Mouse (Mus musculus): Measurements from ENCODE around the gene Dusp28. TPM values are rescaled to one million over a fixed set of nuclear protein-coding genes. Genes with fewer than 3 reads are reported as not detected.
A peak's percentile ranks its signal among the peaks of the same experiment; 100 is the strongest.

Gene Dusp28
- total RNA-seq, 1 experiment: 4.8 TPM

DNA sequence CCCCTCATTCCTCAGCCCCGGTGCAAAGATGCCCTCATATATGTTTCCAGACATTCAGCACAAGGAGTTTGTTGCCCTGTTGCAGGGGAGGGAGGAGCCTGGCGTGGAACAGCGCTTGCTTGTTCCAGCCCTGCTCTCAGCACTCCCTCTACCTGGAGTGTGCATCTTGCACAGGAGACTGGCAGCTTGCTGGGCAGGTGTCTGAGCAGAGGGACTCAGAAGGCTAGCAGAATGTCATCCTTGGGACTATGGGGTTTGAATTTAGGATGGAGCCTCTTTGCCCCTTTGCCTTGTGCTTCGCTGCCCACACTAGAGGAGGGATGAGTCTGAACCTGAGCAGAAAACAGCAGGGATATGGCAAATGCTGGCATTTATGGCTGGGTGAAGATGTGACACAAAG, 33.0 kb downstream of the Dusp28 start:
- no peaks in the 10 kb centered on the region; a peak in 1 of 4 replicates for H3K4me1 ChIP-seq (ENCODE audit: control insufficient read depth in 2 of 2, insufficient read depth in 2 of 2, low read length in 2 of 2, poor library complexity in 1 of 2)
- no peaks in the 10 kb centered on the region for H3K9me3 ChIP-seq (ENCODE audit: control insufficient read depth, insufficient read depth, low read depth, low read length)
- DNase-seq (ENCODE audit: low read depth, low spot score): no peak
- in situ Hi-C loops (cut with MboI; ENCODE audit: low sequenced_read_pairs in 2 of 2, unreplicated experiment in 2 of 2): no loop called here
- TF ChIP-seq CHD2 (IDR thresholded peaks at IDR 0.05; ENCODE audit: low read depth, low read length): no peak
- TF ChIP-seq ZC3H11A (IDR thresholded peaks at IDR 0.05; ENCODE audit: borderline replicate concordance, low read depth, low read length): no peak
- TF ChIP-seq ZNF384 (IDR thresholded peaks at IDR 0.05; ENCODE audit: low read depth, low read length): no peak
- no peak for TF ChIP-seq MAFK (IDR thresholded peaks at IDR 0.05; ENCODE audit: insufficient read depth, low read depth, low read length)
- TF ChIP-seq HCFC1 (IDR thresholded peaks at IDR 0.05; ENCODE audit: borderline replicate concordance, insufficient read depth, low read length): no peak
- no peak overlapping the region for H3K27ac ChIP-seq (ENCODE audit: insufficient read depth, low read depth, low read length, poor library complexity, severe bottlenecking)
- no peak overlapping the region for H3K4me3 ChIP-seq (ENCODE audit: insufficient read depth in 1 of 2, low read depth in 1 of 2, low read length in 2 of 2, poor library complexity in 1 of 2, severe bottlenecking in 1 of 2)
- no peak overlapping the region for H3K9ac ChIP-seq (ENCODE audit: insufficient read depth, low read depth, low read length, poor library complexity, severe bottlenecking)
- H3K36me3 ChIP-seq (ENCODE audit: control insufficient read depth, insufficient read depth, low read length, poor library complexity, severe bottlenecking): peaks cover 20% of the 10 kb centered on the region; the same call in 1 of the 2 replicates

DNA sequence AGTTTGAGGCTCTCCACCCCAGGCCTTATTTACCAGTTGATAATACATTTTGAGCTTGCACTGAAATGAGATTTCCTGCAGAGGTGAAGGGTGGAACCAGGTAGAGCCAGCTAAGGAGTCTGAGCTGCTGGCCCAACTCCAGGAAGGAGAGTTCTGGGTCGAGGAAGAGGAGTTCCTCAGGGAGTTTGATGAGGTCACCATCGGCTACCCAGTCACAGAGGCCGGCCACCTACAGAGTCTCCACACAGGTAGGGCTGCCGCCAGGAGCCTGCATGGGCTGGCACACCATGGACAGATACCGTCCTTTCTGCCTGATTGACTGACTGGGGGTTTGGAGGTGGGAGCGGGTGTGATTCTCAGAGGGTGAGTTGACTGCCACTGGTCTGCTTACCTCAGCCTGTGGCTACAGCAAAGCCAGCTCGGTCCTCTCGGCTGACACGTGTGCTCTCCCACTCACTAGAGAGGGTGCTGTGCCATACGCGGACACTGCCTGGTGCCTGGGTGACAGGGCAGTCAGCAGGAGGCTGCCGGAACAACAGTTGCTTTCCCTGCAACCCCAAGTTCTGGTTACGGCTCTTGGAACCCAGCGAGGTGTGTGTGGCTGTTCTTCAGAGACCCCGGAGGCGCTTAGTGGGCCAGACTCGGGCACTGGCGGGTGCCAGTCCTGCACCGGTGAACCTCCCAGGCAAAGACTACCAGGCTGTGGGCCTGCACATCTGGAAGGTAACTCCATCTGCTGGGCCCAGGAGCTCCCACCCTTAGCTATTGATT, 36.6 kb downstream of the Dusp28 start:
- Histone ChIP-seq H3K9ac (ENCODE audit: insufficient read depth, low read depth, low read length, poor library complexity, severe bottlenecking) (no peak overlapping the region), H3K27ac (ENCODE audit: insufficient read depth, low read depth, low read length, poor library complexity, severe bottlenecking) (no peak overlapping the region), H3K36me3 (ENCODE audit: control insufficient read depth, insufficient read depth, low read length, poor library complexity, severe bottlenecking) (peaks cover 28% of the 10 kb centered on the region; the same call in 1 of the 2 replicates), H3K4me1 (ENCODE audit: control insufficient read depth in 2 of 2, insufficient read depth in 2 of 2, low read length in 2 of 2, poor library complexity in 1 of 2) (no peaks in the 10 kb centered on the region), H3K4me3 (ENCODE audit: insufficient read depth in 1 of 2, low read depth in 1 of 2, low read length in 2 of 2, poor library complexity in 1 of 2, severe bottlenecking in 1 of 2) (no peak overlapping the region), H3K9me3 (ENCODE audit: control insufficient read depth, insufficient read depth, low read depth, low read length) (no peaks in the 10 kb centered on the region)
- in situ Hi-C loops (cut with MboI; ENCODE audit: low sequenced_read_pairs in 2 of 2, unreplicated experiment in 2 of 2): no loop called here
- TF ChIP-seq CHD2 (IDR thresholded peaks at IDR 0.05; ENCODE audit: low read depth, low read length) (no peak), HCFC1 (IDR thresholded peaks at IDR 0.05; ENCODE audit: borderline replicate concordance, insufficient read depth, low read length) (no peak)
- DNase-seq (ENCODE audit: low read depth, low spot score): no peak

- H3K36me3 ChIP-seq (ENCODE audit: control insufficient read depth, insufficient read depth, low read length, poor library complexity, severe bottlenecking): peaks cover 17% of the 10 kb centered on the region; the same call in 1 of the 2 replicates
- TF ChIP-seq ZNF384 (IDR thresholded peaks at IDR 0.05; ENCODE audit: low read depth, low read length) (no peak), ZC3H11A (IDR thresholded peaks at IDR 0.05; ENCODE audit: borderline replicate concordance, low read depth, low read length) (no peak)
Measured at GRCm38 (mm10) chr1:92947966-92948365, 41.2 kb downstream of the Dusp28 start.

GRCm38 (mm10) chr1:92949426-92949825, 42.6 kb downstream of the Dusp28 start:
- Histone ChIP-seq H3K4me3 (ENCODE audit: insufficient read depth in 1 of 2, low read depth in 1 of 2, low read length in 2 of 2, poor library complexity in 1 of 2, severe bottlenecking in 1 of 2) (no peak overlapping the region), H3K27ac (ENCODE audit: insufficient read depth, low read depth, low read length, poor library complexity, severe bottlenecking) (no peak overlapping the region), H3K9ac (ENCODE audit: insufficient read depth, low read depth, low read length, poor library complexity, severe bottlenecking) (no peak overlapping the region), H3K9me3 (ENCODE audit: control insufficient read depth, insufficient read depth, low read depth, low read length) (no peaks in the 10 kb centered on the region), H3K4me1 (ENCODE audit: control insufficient read depth in 2 of 2, insufficient read depth in 2 of 2, low read length in 2 of 2, poor library complexity in 1 of 2) (no peaks in the 10 kb centered on the region), H3K36me3 (ENCODE audit: control insufficient read depth, insufficient read depth, low read length, poor library complexity, severe bottlenecking) (peaks cover 12% of the 10 kb centered on the region; the same call in 1 of the 2 replicates)
- in situ Hi-C loops (cut with MboI; ENCODE audit: low sequenced_read_pairs in 2 of 2, unreplicated experiment in 2 of 2): no loop called here
- peak; percentile 36 for DNase-seq (ENCODE audit: low read depth, low spot score)
- TF ChIP-seq CHD2 (IDR thresholded peaks at IDR 0.05; ENCODE audit: low read depth, low read length): no peak
- TF ChIP-seq HCFC1 (IDR thresholded peaks at IDR 0.05; ENCODE audit: borderline replicate concordance, insufficient read depth, low read length): no peak
- 0 out of 2 replicates have a peak, but pooled peaks have one; percentile 6 for TF ChIP-seq ZC3H11A (IDR thresholded peaks at IDR 0.05; ENCODE audit: borderline replicate concordance, low read depth, low read length)

More at GRCm38 (mm10) chr1:92947966-92948365, 41.2 kb downstream of the Dusp28 start:
- H3K9ac ChIP-seq (ENCODE audit: insufficient read depth, low read depth, low read length, poor library complexity, severe bottlenecking): no peak overlapping the region
- no peak overlapping the region for H3K4me3 ChIP-seq (ENCODE audit: insufficient read depth in 1 of 2, low read depth in 1 of 2, low read length in 2 of 2, poor library complexity in 1 of 2, severe bottlenecking in 1 of 2)
- no peak for DNase-seq (ENCODE audit: low read depth, low spot score)
- no peaks in the 10 kb centered on the region for H3K4me1 ChIP-seq (ENCODE audit: control insufficient read depth in 2 of 2, insufficient read depth in 2 of 2, low read length in 2 of 2, poor library complexity in 1 of 2)
- H3K27ac ChIP-seq (ENCODE audit: insufficient read depth, low read depth, low read length, poor library complexity, severe bottlenecking): no peak overlapping the region
- in situ Hi-C loops (cut with MboI; ENCODE audit: low sequenced_read_pairs in 2 of 2, unreplicated experiment in 2 of 2): no loop called here
- H3K9me3 ChIP-seq (ENCODE audit: control insufficient read depth, insufficient read depth, low read depth, low read length): no peaks in the 10 kb centered on the region

DNA sequence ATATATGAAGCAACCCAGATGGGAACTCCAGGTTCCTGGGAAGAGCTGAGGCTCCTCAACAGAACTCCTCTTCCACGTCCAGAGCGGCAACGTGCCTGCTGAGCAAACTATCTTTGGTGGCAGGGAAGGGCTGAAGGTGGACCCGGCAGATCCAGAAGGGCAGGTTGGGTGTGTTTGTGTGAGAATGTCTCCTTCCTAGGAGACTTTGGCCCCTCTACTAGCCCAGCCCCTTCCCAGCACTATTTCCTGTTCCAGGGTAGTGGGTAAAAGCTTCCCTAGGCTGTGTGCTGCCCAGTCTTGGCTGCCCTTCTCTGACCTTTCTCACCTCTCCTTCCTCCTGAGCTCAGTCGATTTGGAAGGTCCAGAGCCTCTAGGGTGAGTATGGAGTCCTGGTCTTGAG, 43.8 kb downstream of the Dusp28 start, which contains the start of gene Gpr35:
Gene Gpr35, plus strand, starts transcription at position 259 of the 400 bp plus-strand sequence.
- Histone ChIP-seq H3K9me3 (ENCODE audit: control insufficient read depth, insufficient read depth, low read depth, low read length) (no peaks in the 10 kb centered on the region), H3K36me3 (ENCODE audit: control insufficient read depth, insufficient read depth, low read length, poor library complexity, severe bottlenecking) (peaks cover 8% of the 10 kb centered on the region; the same call in 1 of the 2 replicates), H3K9ac (ENCODE audit: insufficient read depth, low read depth, low read length, poor library complexity, severe bottlenecking) (no peak within 1 kb of the TSS), H3K27ac (ENCODE audit: insufficient read depth, low read depth, low read length, poor library complexity, severe bottlenecking) (no peak within 1 kb of the TSS), H3K4me1 (ENCODE audit: control insufficient read depth in 2 of 2, insufficient read depth in 2 of 2, low read length in 2 of 2, poor library complexity in 1 of 2) (no peaks in the 10 kb centered on the region), H3K4me3 (ENCODE audit: insufficient read depth in 1 of 2, low read depth in 1 of 2, low read length in 2 of 2, poor library complexity in 1 of 2, severe bottlenecking in 1 of 2) (no peak within 1 kb of the TSS)
- no peak for TF ChIP-seq HCFC1 (IDR thresholded peaks at IDR 0.05; ENCODE audit: borderline replicate concordance, insufficient read depth, low read length)
- TF ChIP-seq MAFK (IDR thresholded peaks at IDR 0.05; ENCODE audit: insufficient read depth, low read depth, low read length): no peak
- in situ Hi-C loops (cut with MboI; ENCODE audit: low sequenced_read_pairs in 2 of 2, unreplicated experiment in 2 of 2): no loop called here
- no peak for DNase-seq (ENCODE audit: low read depth, low spot score)

Measured in ES-E14 (cell line).